Mouse (Mus musculus): Measurements from ENCODE around the gene Creb3l4.

- no peak for TF ChIP-seq CTCF (IDR thresholded peaks at IDR 0.05; ENCODE audit: low read depth, low read length)
- TF ChIP-seq POLR2A (IDR thresholded peaks at IDR 0.05; ENCODE audit: insufficient read depth, low read length), result no peak
- no peak for TF ChIP-seq EP300 (IDR thresholded peaks at IDR 0.05; ENCODE audit: insufficient read depth, low read depth, low read length)
Observed at GRCm38 (mm10) chr3:90203619-90204018, 39.7 kb downstream of the Creb3l4 start.
